Mouse (Mus musculus) cerebellum, postnatal 10 days (tissue): ENCODE measurements around the gene Prcd.

Experiments used
- DNase-seq, 2 experiments: peaks; one replicate each; pipeline ENCODE4 v3.0.0; 2021; ENCODE audit warnings: mixed read lengths in 2 of 2

Gene Prcd

DNA sequence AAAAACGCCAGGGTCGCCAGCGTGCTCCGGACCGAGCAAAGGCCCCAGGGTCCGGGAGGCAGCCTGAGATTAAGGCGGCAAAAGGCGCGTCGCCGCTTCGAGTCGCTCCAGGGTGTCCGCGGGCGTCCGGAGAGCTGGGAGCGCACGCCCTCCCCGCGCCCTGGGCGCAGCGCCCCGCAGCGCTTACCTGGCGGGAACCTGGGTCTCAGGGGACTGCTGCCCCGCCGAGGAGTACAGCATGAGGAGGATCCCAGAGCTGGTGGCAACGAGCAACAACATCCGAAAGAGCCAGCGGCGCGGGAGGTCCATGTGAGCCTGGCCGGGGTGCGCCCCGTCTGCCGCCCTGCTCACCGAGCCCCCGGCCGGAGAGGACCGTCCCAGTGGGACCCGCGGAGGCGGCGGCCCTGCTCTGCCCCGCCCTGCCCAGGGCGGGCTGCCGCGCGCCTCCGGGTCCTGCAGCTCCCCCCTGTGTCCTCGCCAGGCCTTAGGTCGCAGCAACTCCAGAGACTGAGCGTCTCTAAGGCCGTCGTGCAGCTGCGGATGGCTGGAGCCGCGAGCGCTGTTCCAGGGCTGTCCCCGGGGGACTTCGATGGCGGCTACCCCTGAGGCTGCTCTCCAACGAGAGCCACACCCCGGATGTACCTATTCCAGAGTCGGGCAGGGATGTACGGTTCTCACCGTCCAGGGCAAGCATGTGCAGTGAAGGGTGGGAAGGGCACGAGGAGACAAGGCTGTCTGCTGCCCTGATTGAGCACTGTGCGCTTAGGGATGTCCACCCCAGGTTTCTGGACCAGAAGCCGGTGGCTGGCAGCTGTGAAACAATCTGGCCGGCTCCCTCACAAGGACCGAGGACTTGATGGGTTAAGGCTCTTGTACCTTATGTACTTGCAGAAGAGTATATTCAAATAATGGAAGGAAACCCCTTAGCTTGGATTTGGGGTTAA is 41.2 kb downstream of the Prcd start:
- peak; percentile 52 to 60 for DNase-seq

DNA sequence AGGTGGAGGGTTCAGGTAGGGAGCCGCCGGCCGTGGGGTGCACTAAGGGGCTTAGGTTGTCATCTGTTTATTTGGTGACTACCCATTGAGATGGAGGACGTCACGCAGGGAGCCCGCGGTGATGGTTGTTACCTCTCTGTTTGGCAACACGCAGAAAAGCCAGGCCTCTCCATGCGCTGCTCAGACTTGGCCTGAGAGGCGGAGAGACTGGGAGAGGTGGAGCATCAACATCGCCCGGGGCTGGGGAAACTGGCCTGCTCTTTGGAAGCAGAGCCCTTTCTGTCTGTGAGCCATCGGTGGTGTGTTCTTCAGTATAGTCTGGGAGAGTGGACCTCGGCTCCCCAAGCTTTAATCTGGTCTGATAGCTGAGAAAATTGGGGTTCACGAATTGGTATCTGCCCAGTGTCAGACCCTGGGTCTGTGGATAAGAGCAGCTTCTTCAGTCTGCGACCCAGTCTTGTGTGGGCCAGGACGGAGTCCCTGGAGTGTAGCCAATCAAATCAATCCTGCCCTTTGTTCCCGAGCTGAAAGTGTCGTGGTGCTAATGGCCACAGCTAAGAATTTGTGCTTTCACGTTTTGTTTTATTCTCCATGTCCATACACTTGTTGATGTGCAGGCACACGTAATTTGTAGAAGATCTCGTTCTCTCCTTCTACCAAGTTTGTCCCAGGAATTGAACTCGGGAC is 42.0 kb downstream of the Prcd start:
- peak; percentile 66 to 73 for DNase-seq

DNA sequence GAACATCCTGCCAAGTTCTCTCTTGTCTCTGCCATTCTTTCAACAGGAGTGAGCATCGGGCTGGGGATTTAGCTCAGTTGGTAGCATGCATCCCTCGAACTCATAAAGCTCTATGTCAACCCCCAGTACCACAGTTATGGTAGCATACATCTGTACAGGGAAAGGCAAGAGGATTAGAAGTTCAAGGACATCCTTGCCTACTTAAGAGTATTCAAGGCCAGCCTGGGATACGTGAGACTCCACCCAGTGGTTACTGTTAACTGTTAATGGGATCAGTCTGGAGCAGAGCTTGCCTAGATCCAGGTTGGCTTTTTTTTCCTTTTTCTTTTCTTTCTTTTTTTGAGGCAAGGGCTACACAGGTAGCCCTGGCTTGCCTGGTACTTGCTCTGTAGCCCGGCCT is 43.1 kb downstream of the Prcd start:
- DNase-seq = no peak

DNA sequence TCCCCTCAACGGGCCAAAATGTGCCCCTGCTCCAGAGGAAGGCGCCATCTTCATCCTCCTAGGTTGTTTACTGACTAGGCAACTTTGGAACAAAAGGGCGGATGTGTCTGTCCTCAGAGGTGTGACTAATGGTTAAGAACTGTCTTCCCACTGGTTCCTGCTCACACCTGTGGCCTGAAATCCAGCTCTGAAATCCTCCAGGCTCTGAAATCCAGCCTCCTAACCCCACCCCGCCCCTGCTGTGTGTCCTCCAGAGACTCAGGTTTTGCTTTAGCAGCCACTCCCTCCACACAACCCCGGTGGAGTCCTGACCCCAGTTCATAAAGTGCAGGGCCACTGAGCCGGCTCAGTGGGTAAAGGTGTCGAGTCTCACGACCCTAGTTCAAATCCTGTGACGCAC is 44.2 kb downstream of the Prcd start:
- no peak for DNase-seq

DNA sequence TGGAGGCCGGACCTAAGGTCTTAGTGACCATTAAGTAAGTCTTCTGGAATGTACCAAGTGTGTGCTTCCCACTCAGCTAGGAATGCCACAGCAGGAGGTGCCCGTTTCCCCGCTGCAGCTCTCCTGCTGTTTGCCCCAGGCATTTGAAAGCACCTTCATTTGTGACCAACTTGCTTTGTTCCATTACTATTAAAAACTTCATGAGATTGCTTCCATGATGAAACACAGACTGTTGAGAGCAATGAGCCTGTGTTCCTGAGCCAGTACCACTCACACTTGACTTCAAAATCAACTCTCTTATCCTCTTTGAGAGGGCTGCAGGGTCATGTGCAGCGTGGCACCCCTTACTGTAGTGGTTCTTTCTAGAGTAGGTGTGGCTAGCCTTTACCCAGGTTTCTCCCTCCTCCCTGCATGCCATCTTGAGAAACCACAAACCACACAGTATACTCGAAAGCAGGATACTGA is 48.1 kb downstream of the Prcd start:
- no peak for DNase-seq

DNA sequence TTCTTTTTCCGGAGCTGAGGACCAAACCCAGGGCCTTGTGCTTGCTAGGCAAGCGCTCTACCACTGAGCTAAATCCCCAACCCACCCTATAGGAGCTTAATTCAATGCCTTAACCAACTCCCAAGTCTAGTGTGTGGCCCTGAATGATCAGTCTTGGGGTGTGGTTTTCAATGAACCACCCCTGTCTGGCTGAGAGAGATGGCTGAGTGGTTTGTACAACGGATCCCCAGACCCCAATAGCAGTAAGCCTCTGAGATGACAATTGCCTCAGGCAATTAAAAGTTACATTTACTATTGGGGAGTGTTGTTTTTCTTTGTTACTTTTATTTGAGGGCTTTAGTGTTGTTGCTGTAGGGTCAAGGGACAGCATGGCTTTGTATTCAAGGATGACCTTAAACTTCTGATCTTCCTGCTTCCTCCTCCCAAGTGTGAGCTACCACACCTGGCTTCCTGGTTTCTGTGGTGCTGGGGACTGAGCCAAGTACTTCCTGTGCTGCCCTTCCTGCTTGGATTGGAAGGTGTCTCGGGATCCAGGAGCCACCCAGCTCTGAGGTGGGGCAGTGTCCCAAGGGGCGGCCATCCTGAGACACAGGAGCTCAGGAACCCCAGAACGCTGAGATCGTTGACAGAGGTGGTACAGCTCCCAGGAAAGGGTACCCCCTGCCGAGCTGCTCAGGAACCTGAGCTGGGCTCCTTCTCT is 51.2 kb downstream of the Prcd start:
- no peak for DNase-seq

DNA sequence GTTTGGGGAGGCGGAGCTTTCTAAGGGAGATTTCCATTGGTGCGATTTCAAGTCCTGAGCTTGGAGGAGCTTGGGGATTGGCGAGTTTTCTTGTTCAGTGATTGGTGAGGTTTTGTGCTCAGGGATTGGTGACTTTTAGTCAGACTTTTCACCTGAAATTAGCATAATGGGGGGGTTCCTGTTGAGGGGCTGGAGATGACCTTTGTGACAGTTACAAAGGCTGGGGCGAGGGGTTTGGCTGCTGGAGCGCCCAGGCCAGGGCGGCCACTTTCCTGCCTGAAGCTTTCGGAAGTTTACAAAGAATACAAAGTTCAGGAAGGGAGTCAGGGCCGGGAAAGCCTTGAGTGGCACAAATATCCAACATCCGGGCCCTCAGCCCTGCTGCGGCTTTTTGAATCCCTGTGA is 51.9 kb downstream of the Prcd start:
- DNase-seq = no peak

DNA sequence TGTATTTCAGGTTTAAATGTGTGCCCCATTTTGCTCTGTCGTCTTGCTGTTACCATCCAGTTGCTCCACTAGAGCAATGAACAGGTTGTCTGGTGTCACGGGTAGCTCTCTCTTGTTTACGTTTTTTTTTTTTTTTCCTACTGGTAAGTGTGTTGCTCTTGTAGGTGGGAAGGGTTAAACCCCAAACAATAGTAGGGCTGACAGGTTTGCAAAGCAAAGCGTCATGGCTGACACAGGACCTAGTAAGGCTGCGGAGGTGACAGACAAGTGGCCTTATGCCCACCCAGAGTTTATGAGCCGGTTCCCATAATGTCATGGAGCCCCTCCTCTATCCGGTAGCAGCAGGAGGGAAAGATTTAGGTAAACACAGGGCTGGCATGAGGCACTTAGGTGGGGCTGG is 53.0 kb downstream of the Prcd start:
- DNase-seq = no peak

DNA sequence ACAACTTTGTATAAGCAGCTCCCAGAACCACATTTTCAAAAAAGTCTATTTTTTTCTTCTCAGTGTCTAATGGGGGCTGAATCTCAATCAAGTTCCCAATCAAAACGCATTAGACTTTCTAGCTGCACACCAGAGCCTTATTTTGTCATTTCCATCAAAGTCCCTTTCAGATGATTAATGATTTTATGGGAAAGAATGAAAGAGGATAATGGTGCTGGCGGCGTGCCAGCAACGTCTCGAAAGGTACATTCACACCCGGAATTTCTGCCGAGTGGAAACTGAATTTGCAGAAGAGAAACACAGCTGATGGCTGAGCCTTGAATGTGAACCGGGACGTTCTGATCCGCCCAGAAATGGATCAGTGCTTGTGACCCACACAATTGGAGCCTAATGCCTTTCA is 56.8 kb downstream of the Prcd start:
- peak in 1 of 2 experiments; percentile 26 for DNase-seq

DNA sequence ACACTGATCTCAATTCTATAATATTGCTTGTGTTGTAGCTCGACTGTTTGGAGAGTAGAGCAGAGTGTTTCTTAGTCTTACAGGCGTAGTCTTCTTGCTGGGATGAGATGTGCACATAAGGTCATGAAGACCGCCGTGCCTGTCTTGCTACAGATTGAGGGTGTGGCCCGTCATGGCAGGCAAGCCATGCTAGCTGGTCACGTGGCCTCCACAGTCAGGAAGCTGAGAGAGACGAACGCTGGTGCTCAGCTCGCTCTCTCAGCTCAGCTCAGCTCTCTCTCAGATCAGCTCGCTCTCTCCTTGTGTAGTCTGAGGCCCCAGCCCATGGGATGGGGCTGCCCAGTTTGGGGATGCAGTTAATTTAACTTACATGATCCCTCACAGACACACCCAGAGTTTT is 57.5 kb downstream of the Prcd start:
- DNase-seq = no peak

DNA sequence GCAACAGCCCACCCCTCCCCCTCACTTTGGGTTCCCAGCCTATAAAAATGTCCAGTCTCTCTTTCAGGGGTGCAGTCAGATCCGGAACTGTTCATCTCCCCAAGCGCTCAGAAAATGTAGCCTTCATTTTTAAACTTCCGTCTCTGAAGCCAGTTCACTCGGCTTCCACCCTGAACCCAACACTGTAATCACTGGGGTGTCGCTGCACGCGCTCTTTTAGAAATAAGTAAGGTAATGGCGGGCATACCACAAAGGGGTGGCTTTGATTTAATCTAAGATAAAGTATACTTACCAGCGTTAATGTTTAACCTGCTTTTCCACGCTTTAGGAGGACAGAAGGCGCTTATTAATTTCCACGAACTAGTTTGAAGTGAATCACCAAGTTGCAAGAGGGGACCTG is 60.7 kb downstream of the Prcd start:
- no peak for DNase-seq
